Comparison of ENCODE assay signal across 13 mouse cellular contexts in the genomic region with DNA sequence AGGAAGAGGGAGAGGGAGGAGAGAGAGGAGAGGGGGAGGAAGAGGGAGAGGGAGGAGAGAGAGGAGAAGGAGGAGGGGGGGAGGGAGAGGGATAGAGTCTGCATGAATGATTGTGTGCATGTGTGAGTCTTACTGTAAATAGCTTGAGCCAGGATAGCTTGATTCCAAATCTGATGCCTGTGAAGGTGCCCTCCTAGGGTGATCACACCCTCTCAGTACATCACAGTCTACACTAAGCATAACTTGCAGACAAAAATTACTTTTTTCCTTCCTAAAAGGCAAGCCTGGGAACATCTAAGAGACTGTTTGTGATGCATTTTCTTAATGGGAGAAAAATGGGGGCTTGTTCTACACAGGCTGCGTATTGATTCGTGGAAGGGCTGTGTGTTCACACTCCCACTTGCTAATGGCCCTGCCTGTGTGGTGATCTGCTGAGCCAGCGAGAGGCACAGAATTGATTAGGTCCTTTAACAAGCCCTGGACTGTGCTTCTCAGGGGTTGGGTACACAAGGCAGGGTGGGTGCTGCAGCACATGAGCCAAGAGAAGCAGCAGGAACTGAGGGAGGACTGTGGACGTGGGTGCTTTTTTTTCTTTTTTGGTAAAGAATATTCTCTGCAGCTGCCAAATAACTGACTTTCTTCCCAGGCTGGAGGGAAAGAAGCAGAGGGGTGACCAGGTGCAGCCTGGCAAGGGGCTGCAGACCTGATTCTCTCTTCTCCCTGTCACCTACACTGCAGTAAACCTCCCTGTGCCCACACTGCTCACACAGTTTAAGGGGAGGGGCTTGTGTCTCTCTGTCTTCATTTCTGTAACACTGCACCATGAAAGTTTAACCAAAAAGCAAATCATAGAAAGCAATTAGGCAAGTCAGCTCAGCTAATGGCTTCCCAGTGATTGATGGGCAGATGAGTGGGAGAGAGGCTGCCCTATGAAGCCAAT.
DNase-seq lines count a peak whose midpoint lies in the region; ATAC-seq lines count a peak whose summit lies in the region.
"Had no signal": no experiment of that assay in that cellular context is flagged by ENCODE, and none has a peak within 500 bp of the region (broad histone marks: within the 10 kb centered on the region; RNA-seq: fewer than 3 reads in every experiment).

No protein-coding gene starts in this region.

- WGBS in liver, embryonic 15.5 days (ENCODE audit: insufficient replicate concordance): 64% methylated on average over 4 of the region's 4 CpGs
- WGBS in hindbrain, embryonic 12.5 days: 43% methylated on average over 4 of the region's 4 CpGs

- no peak overlapping the region for H3K4me2 ChIP-seq in liver, embryonic 15.5 days
- no peak overlapping the region for H3K4me2 ChIP-seq in hindbrain, embryonic 12.5 days (replicated peaks)

- peaks cover 51% of the 10 kb centered on the region for H3K4me1 ChIP-seq in liver, embryonic 15.5 days (replicated peaks)
- H3K4me1 ChIP-seq in hindbrain, embryonic 12.5 days: peaks cover 26% of the 10 kb centered on the region

- H3K9ac ChIP-seq in liver, embryonic 15.5 days: 0 out of 2 replicates have a peak overlapping the region, but pooled peaks have one; percentile 6
- no peak overlapping the region for H3K9ac ChIP-seq in hindbrain, embryonic 12.5 days

- H3K27me3 ChIP-seq in liver, embryonic 15.5 days: no peaks in the 10 kb centered on the region
- no peaks in the 10 kb centered on the region for H3K27me3 ChIP-seq in hindbrain, embryonic 12.5 days
- H3K27me3 ChIP-seq: megakaryocyte, embryonic 14.5 days had no signal

- no peaks in the 10 kb centered on the region for H3K36me3 ChIP-seq in liver, embryonic 15.5 days (replicated peaks)
- no peaks in the 10 kb centered on the region for H3K36me3 ChIP-seq in hindbrain, embryonic 12.5 days

- no peak for DNase-seq in liver
- DNase-seq in left cerebral cortex, postnatal 36 days (ENCODE audit: low spot score in 2 of 2): peak; percentile 54 to 55
- peak; percentile 55 to 72 for DNase-seq in right cerebral cortex, postnatal 10 days (ENCODE audit: low spot score in 2 of 2)
- no peak for DNase-seq in spleen, adult 12 weeks (ENCODE audit: low spot score)
- no peak for DNase-seq in cerebellum, adult 11 months
- no peak for DNase-seq in cerebellum, adult 11-12 months
- DNase-seq: cerebellum, adult 8-10 months; heart, adult 18-20 months; thymus, postnatal 14 days had no signal

- intact Hi-C loops in left cerebral cortex, postnatal 36 days (cut with DNase I): loop anchor here (5.0 to 10.0 kb wide), 5 partner anchors 112 to 325 kb away; no protein-coding TSS in a partner anchor

- no peaks in the 10 kb centered on the region for H3K9me3 ChIP-seq in liver, embryonic 15.5 days (replicated peaks)
- no peaks in the 10 kb centered on the region for H3K9me3 ChIP-seq in hindbrain, embryonic 12.5 days (replicated peaks)
- H3K9me3 ChIP-seq: megakaryocyte, embryonic 14.5 days had no signal

- no peak overlapping the region for H3K27ac ChIP-seq in liver, embryonic 15.5 days (replicated peaks)
- H3K27ac ChIP-seq in hindbrain, embryonic 12.5 days: peak overlapping the region; percentile 77

- no peak for ATAC-seq in liver, embryonic 15.5 days (ENCODE audit: insufficient read depth)
- ATAC-seq in hindbrain, embryonic 12.5 days (ENCODE audit: low FRiP score): peak; percentile 67
- ATAC-seq: inflammation-experienced regulatory T-cells, adult 6 months had no signal

- no peak overlapping the region for H3K4me3 ChIP-seq in liver, embryonic 15.5 days (replicated peaks)
- no peak overlapping the region for H3K4me3 ChIP-seq in hindbrain, embryonic 12.5 days
- H3K4me3 ChIP-seq: megakaryocyte, embryonic 14.5 days had no signal

Comparison
In these comparisons a context has a peak if more than half of its experiments do, and no peak if none do; other contexts are left out.
1. DNase-seq: peak in left cerebral cortex, postnatal 36 days (2 of 2) and right cerebral cortex, postnatal 10 days (2 of 2); none in liver (single experiment), spleen, adult 12 weeks (single experiment), cerebellum, adult 11 months (single experiment) and cerebellum, adult 11-12 months (single experiment).